Mouse (Mus musculus): ENCODE data around the gene Uvssa. TPM values are rescaled to one million over a fixed set of nuclear protein-coding genes. Genes with fewer than 3 reads are reported as not detected.

The Uvssa gene
- polyA plus RNA-seq, 1 experiment, result 1.6 TPM

GRCm38 (mm10) chr5:33458132-33458622 is 79.8 kb downstream of the Uvssa start:
- H3ac ChIP-seq (ENCODE audit: control insufficient read depth, insufficient read length), result no peak overlapping the region
- no peak for TF ChIP-seq POLR2AphosphoS2 (IDR thresholded peaks at IDR 0.05; ENCODE audit: insufficient read length, low read depth)
- no peak for TF ChIP-seq POLR2A (IDR thresholded peaks at IDR 0.05; ENCODE audit: insufficient read length, low read depth)
- no peak for TF ChIP-seq TCF3 (IDR thresholded peaks at IDR 0.05; ENCODE audit: insufficient read length, low read depth)
- no peak for TF ChIP-seq TCF12 (IDR thresholded peaks at IDR 0.05; ENCODE audit: insufficient read depth, poor library complexity, severe bottlenecking)
- no peak for TF ChIP-seq MAX (IDR thresholded peaks at IDR 0.05; ENCODE audit: low read depth)
- TF ChIP-seq MYOD1 (IDR thresholded peaks at IDR 0.05; ENCODE audit: control insufficient read depth in 1 of 3, insufficient read length in 2 of 3, low read depth in 2 of 3), result no peak
- no peak for TF ChIP-seq USF1 (IDR thresholded peaks at IDR 0.05; ENCODE audit: low read depth)
- TF ChIP-seq E2F4 (IDR thresholded peaks at IDR 0.05; ENCODE audit: insufficient read depth), result no peak
- no peak for TF ChIP-seq REST (IDR thresholded peaks at IDR 0.05; ENCODE audit: insufficient read depth, insufficient read length)
- no peaks in the 10 kb centered on the region for H3K36me3 ChIP-seq (ENCODE audit: control insufficient read depth, insufficient read depth)
- no peaks in the 10 kb centered on the region for H3K79me2 ChIP-seq (ENCODE audit: control insufficient read depth, insufficient read depth)
- no peak overlapping the region for H3K4me3 ChIP-seq
- no peak overlapping the region for H3K4me2 ChIP-seq (ENCODE audit: low read depth)
- peaks cover 77% of the 10 kb centered on the region for H3K27me3 ChIP-seq (ENCODE audit: control insufficient read depth, insufficient read depth, insufficient read length)

GRCm38 (mm10) chr5:33459111-33459510 is 80.8 kb downstream of the Uvssa start:
- Histone ChIP-seq H3K4me2 (ENCODE audit: low read depth) (no peak overlapping the region), H3K79me2 (ENCODE audit: control insufficient read depth, insufficient read depth) (no peaks in the 10 kb centered on the region), H3K27me3 (ENCODE audit: control insufficient read depth, insufficient read depth, insufficient read length) (peaks cover 80% of the 10 kb centered on the region), H3ac (ENCODE audit: control insufficient read depth, insufficient read length) (no peak overlapping the region), H3K36me3 (ENCODE audit: control insufficient read depth, insufficient read depth) (no peaks in the 10 kb centered on the region), H3K4me3 (no peak overlapping the region)
- TF ChIP-seq CEBPB (IDR thresholded peaks at IDR 0.05; ENCODE audit: insufficient read depth, poor library complexity, severe bottlenecking), result no peak
- no peak for TF ChIP-seq MAX (IDR thresholded peaks at IDR 0.05; ENCODE audit: low read depth)
- no peak for TF ChIP-seq POLR2AphosphoS2 (IDR thresholded peaks at IDR 0.05; ENCODE audit: insufficient read length, low read depth)
- TF ChIP-seq REST (IDR thresholded peaks at IDR 0.05; ENCODE audit: insufficient read depth, insufficient read length), result no peak
- no peak for TF ChIP-seq MYOD1 (IDR thresholded peaks at IDR 0.05; ENCODE audit: control insufficient read depth in 1 of 3, insufficient read length in 2 of 3, low read depth in 2 of 3)

- Histone ChIP-seq H3K4me3 (no peak overlapping the region), H3K36me3 (ENCODE audit: control insufficient read depth, insufficient read depth) (no peaks in the 10 kb centered on the region), H3ac (ENCODE audit: control insufficient read depth, insufficient read length) (no peak overlapping the region), H3K27me3 (ENCODE audit: control insufficient read depth, insufficient read depth, insufficient read length) (peaks cover 92% of the 10 kb centered on the region), H3K79me2 (ENCODE audit: control insufficient read depth, insufficient read depth) (no peaks in the 10 kb centered on the region), H3K4me2 (ENCODE audit: low read depth) (no peak overlapping the region)
- no peak for TF ChIP-seq USF1 (IDR thresholded peaks at IDR 0.05; ENCODE audit: low read depth)
- TF ChIP-seq MYOD1 (IDR thresholded peaks at IDR 0.05; ENCODE audit: control insufficient read depth in 1 of 3, insufficient read length in 2 of 3, low read depth in 2 of 3), result no peak
- TF ChIP-seq MYOG (IDR thresholded peaks at IDR 0.05; ENCODE audit: control insufficient read depth in 1 of 3, insufficient read depth in 1 of 3, insufficient read length in 2 of 3, low read depth in 2 of 3), result no peak
- no peak for TF ChIP-seq POLR2AphosphoS2 (IDR thresholded peaks at IDR 0.05; ENCODE audit: insufficient read length, low read depth)
- no peak for TF ChIP-seq MAX (IDR thresholded peaks at IDR 0.05; ENCODE audit: low read depth)
- TF ChIP-seq E2F4 (IDR thresholded peaks at IDR 0.05; ENCODE audit: insufficient read depth), result no peak
- TF ChIP-seq TCF12 (IDR thresholded peaks at IDR 0.05; ENCODE audit: insufficient read depth, poor library complexity, severe bottlenecking), result no peak
These were observed 86.0 kb downstream of the Uvssa start for GRCm38 (mm10) chr5:33464390-33464789.

GRCm38 (mm10) chr5:33465464-33465863 is 87.1 kb downstream of the Uvssa start:
- H3K4me2 ChIP-seq (ENCODE audit: low read depth), result no peak overlapping the region
- H3K79me2 ChIP-seq (ENCODE audit: control insufficient read depth, insufficient read depth), result no peaks in the 10 kb centered on the region
- no peak overlapping the region for H3K4me3 ChIP-seq
- no peaks in the 10 kb centered on the region for H3K36me3 ChIP-seq (ENCODE audit: control insufficient read depth, insufficient read depth)
- H3K27me3 ChIP-seq (ENCODE audit: control insufficient read depth, insufficient read depth, insufficient read length), result peaks cover 87% of the 10 kb centered on the region
- no peak for TF ChIP-seq TCF12 (IDR thresholded peaks at IDR 0.05; ENCODE audit: insufficient read depth, poor library complexity, severe bottlenecking)
- no peak for TF ChIP-seq REST (IDR thresholded peaks at IDR 0.05; ENCODE audit: insufficient read depth, insufficient read length)
- no peak overlapping the region for H3ac ChIP-seq (ENCODE audit: control insufficient read depth, insufficient read length)

Other genes with a start within 250 kb of the Uvssa start
- 5.5 TPM for gene Spon2, start 160.1 kb upstream of the Uvssa start, polyA plus RNA-seq (2012; fragmentation: generic; extraction: Trizol)
- gene Ctbp1, start 103.6 kb upstream of the Uvssa start, polyA plus RNA-seq (2012; fragmentation: generic; extraction: Trizol), result 231 TPM
- 114 TPM for gene Maea, start 43.0 kb upstream of the Uvssa start, polyA plus RNA-seq (2012; fragmentation: generic; extraction: Trizol)
- not detected for gene Nkx1-1, start 55.4 kb downstream of the Uvssa start, polyA plus RNA-seq (2012; fragmentation: generic; extraction: Trizol)

Data from myocyte (in vitro differentiated cells).